12 mouse cellular contexts compared by ENCODE assay signal in the genomic region with DNA sequence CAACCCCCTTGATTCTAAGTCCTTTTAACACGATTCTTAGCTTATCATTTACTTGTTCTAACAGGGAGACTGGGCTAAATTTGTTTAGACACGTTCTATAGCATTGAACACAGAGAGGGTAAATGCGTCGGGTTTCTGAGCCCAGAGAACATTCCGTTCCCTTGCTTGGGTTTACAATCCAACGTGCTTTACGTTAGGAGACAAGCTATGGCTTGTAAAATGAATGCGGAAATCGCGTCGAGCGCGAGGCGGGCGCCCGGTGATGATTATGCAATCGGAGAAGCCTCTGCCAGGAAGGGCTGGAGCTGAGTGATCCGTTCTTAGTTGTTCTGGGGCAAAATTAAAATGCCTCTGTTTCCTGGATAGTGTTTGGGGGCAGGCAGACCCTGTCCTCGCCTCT. TPM values are rescaled to one million over a fixed set of nuclear protein-coding genes. Genes with fewer than 3 reads are reported as not detected.
A peak's percentile ranks its signal among the peaks of the same experiment; 100 is the strongest.
DNase-seq lines count a peak whose midpoint lies in the region; ATAC-seq and TF ChIP-seq lines count a peak whose summit lies in the region.
"Had no signal": no experiment of that assay in that cellular context is flagged by ENCODE, and none has a peak within 500 bp of the region (broad histone marks: within the 10 kb centered on the region; RNA-seq: fewer than 3 reads in every experiment).

No protein-coding gene starts in this region.

- no peaks in the 10 kb centered on the region for H3K27me3 ChIP-seq in liver, adult 2 months (ENCODE audit: control insufficient read depth, insufficient read depth, low read length)
- no peaks in the 10 kb centered on the region; the same call in 1 of the 2 replicates for H3K27me3 ChIP-seq in liver, embryonic 12.5 days (replicated peaks)
- H3K27me3 ChIP-seq in embryonic facial prominence, embryonic 14.5 days (replicated peaks; ENCODE audit: control insufficient read depth, insufficient read depth, low read length), result no peaks in the 10 kb centered on the region
- H3K27me3 ChIP-seq in liver, embryonic 16.5 days (ENCODE audit: control insufficient read depth, insufficient read depth, low read depth, low read length), result no peaks in the 10 kb centered on the region
- H3K27me3 ChIP-seq in stomach, embryonic 15.5 days (replicated peaks), result no peaks in the 10 kb centered on the region
- H3K27me3 ChIP-seq: midbrain, embryonic 15.5 days had no signal

- intact Hi-C loops in left cerebral cortex, postnatal 10 days (cut with DNase I), result no loop called here

- TF ChIP-seq CTCF in liver, adult 2 months (IDR thresholded peaks at IDR 0.05; ENCODE audit: low read depth, low read length), result no peak

- no peak overlapping the region for H3K4me3 ChIP-seq in liver, adult 2 months (ENCODE audit: insufficient read depth, low read depth, low read length)
- no peak overlapping the region for H3K4me3 ChIP-seq in liver, embryonic 12.5 days
- H3K4me3 ChIP-seq in embryonic facial prominence, embryonic 14.5 days (ENCODE audit: low read depth, low read length), result no peak overlapping the region
- no peak overlapping the region for H3K4me3 ChIP-seq in liver, embryonic 16.5 days (ENCODE audit: low read depth, low read length)
- H3K4me3 ChIP-seq in stomach, embryonic 15.5 days (replicated peaks), result no peak overlapping the region
- H3K4me3 ChIP-seq: forebrain, embryonic 12.5 days; left cerebral cortex, adult 2 months; midbrain, embryonic 15.5 days had no signal

- TF ChIP-seq POLR2A in liver, adult 2 months (IDR thresholded peaks at IDR 0.05; ENCODE audit: extremely low read depth, insufficient read depth, low read length), result no peak

- 24% methylated on average over 19 of the region's 19 CpGs for WGBS in liver, adult 2 months
- 63% methylated on average over 19 of the region's 19 CpGs for WGBS in liver, embryonic 12.5 days (ENCODE audit: insufficient replicate concordance)
- 56% methylated on average over 19 of the region's 19 CpGs for WGBS in embryonic facial prominence, embryonic 14.5 days
- WGBS in liver, embryonic 16.5 days (ENCODE audit: insufficient replicate concordance), result 47% methylated on average over 19 of the region's 19 CpGs
- WGBS in stomach, embryonic 15.5 days, result 62% methylated on average over 19 of the region's 19 CpGs

- no peak for ATAC-seq in liver, embryonic 12.5 days
- ATAC-seq in embryonic facial prominence, embryonic 14.5 days (ENCODE audit: low read depth), result peak; percentile 83
- ATAC-seq in liver, embryonic 16.5 days (ENCODE audit: low read depth), result peak; percentile 30
- no peak for ATAC-seq in stomach, embryonic 15.5 days (ENCODE audit: insufficient read depth, low FRiP score, low read depth)
- ATAC-seq: midbrain, embryonic 15.5 days had no signal

- peak overlapping the region; percentile 59 for H3K9ac ChIP-seq in liver, adult 2 months (ENCODE audit: low read depth, low read length)
- no peak overlapping the region for H3K9ac ChIP-seq in liver, embryonic 12.5 days
- H3K9ac ChIP-seq in embryonic facial prominence, embryonic 14.5 days (ENCODE audit: low read depth, low read length), result no peak overlapping the region
- no peak overlapping the region for H3K9ac ChIP-seq in liver, embryonic 16.5 days (ENCODE audit: low read depth, low read length)
- H3K9ac ChIP-seq in stomach, embryonic 15.5 days, result no peak overlapping the region
- H3K9ac ChIP-seq: forebrain, embryonic 12.5 days; midbrain, embryonic 15.5 days had no signal

- peaks cover 7% of the 10 kb centered on the region; the same call in 1 of the 2 replicates for H3K4me1 ChIP-seq in liver, adult 2 months (ENCODE audit: control insufficient read depth, insufficient read depth, low read length)
- H3K4me1 ChIP-seq in liver, embryonic 12.5 days, result no peaks in the 10 kb centered on the region
- no peaks in the 10 kb centered on the region for H3K4me1 ChIP-seq in embryonic facial prominence, embryonic 14.5 days (ENCODE audit: control insufficient read depth, insufficient read depth, low read length)
- H3K4me1 ChIP-seq in liver, embryonic 16.5 days (ENCODE audit: control insufficient read depth, low read depth, low read length), result no peaks in the 10 kb centered on the region
- no peaks in the 10 kb centered on the region for H3K4me1 ChIP-seq in stomach, embryonic 15.5 days
- H3K4me1 ChIP-seq: forebrain, embryonic 12.5 days; midbrain, embryonic 15.5 days had no signal

- H3K27ac ChIP-seq in liver, adult 2 months (replicated peaks; ENCODE audit: insufficient read depth, low read depth, low read length), result no peak overlapping the region; the same call in 1 of the 2 replicates
- no peak overlapping the region for H3K27ac ChIP-seq in liver, embryonic 12.5 days
- peak overlapping the region; percentile 72 for H3K27ac ChIP-seq in embryonic facial prominence, embryonic 14.5 days (replicated peaks; ENCODE audit: low read depth, low read length)
- no peak overlapping the region for H3K27ac ChIP-seq in liver, embryonic 16.5 days (ENCODE audit: low read length)
- H3K27ac ChIP-seq in stomach, embryonic 15.5 days, result peak overlapping the region; percentile 74
- H3K27ac ChIP-seq: forebrain, embryonic 12.5 days; left cerebral cortex, adult 2 months; midbrain, embryonic 15.5 days had no signal

- no peaks in the 10 kb centered on the region for H3K79me2 ChIP-seq in liver, adult 2 months (ENCODE audit: control insufficient read depth, insufficient read depth, low read length)

- no peak overlapping the region for H3K4me2 ChIP-seq in liver, embryonic 12.5 days
- H3K4me2 ChIP-seq in embryonic facial prominence, embryonic 14.5 days (ENCODE audit: low read depth, low read length), result no peak overlapping the region
- H3K4me2 ChIP-seq in liver, embryonic 16.5 days (ENCODE audit: low read depth, low read length), result no peak overlapping the region
- no peak overlapping the region for H3K4me2 ChIP-seq in stomach, embryonic 15.5 days
- H3K4me2 ChIP-seq: forebrain, embryonic 12.5 days; heart, embryonic 11.5 days; midbrain, embryonic 15.5 days had no signal

- DNase-seq in liver, adult 2 months (ENCODE audit: extremely low read depth, low read depth, low spot score), result peak; percentile 64
- DNase-seq in embryonic facial prominence, embryonic 14.5 days (ENCODE audit: low spot score), result peak; percentile 90
- no peak for DNase-seq in right cerebral cortex, postnatal 14 days
- no peak for DNase-seq in left cerebral cortex, postnatal 10 days (ENCODE audit: extremely low spot score in 1 of 2, low spot score in 2 of 2)
- no peak for DNase-seq in heart, postnatal 4 days

- peaks cover 7% of the 10 kb centered on the region for H3K9me3 ChIP-seq in liver, embryonic 12.5 days (replicated peaks)
- peaks cover 10% of the 10 kb centered on the region; the same call in 1 of the 2 replicates for H3K9me3 ChIP-seq in embryonic facial prominence, embryonic 14.5 days (ENCODE audit: control insufficient read depth, low read length)
- no peaks in the 10 kb centered on the region for H3K9me3 ChIP-seq in liver, embryonic 16.5 days (replicated peaks; ENCODE audit: control insufficient read depth, low read length)
- H3K9me3 ChIP-seq in stomach, embryonic 15.5 days, result no peaks in the 10 kb centered on the region
- H3K9me3 ChIP-seq: midbrain, embryonic 15.5 days had no signal

- no peaks in the 10 kb centered on the region for H3K36me3 ChIP-seq in liver, adult 2 months (ENCODE audit: control insufficient read depth, insufficient read depth, low read length)
- no peaks in the 10 kb centered on the region for H3K36me3 ChIP-seq in liver, embryonic 12.5 days
- no peaks in the 10 kb centered on the region for H3K36me3 ChIP-seq in embryonic facial prominence, embryonic 14.5 days (ENCODE audit: control insufficient read depth, insufficient read depth, low read length)
- H3K36me3 ChIP-seq in liver, embryonic 16.5 days (ENCODE audit: control insufficient read depth, insufficient read depth), result no peaks in the 10 kb centered on the region
- no peaks in the 10 kb centered on the region for H3K36me3 ChIP-seq in stomach, embryonic 15.5 days
- H3K36me3 ChIP-seq: forebrain, embryonic 12.5 days; midbrain, embryonic 15.5 days had no signal

RNA-seq across cellular contexts. Expression of a gene that starts 42.4 kb away (rescaled TPM):
- total RNA-seq in liver, adult 2 months (2014; rRNA removed), result 10.7 and 15.4 TPM in 2 replicates
- 14.6 TPM in 2 replicates for polyA plus RNA-seq in liver, adult 2 months (2012; rRNA removed)
- 18.6 and 19.7 TPM in 2 replicates for polyA plus RNA-seq in liver, embryonic 12.5 days (2016; fragmentation: Nextera tagmentation; extraction: Ambion mirVana)
- 55.7 and 56.8 TPM in 2 replicates for polyA plus RNA-seq in embryonic facial prominence, embryonic 14.5 days (2014; fragmentation: Nextera tagmentation; extraction: Ambion mirVana)
- 13.6 and 15.8 TPM in 2 replicates for polyA plus RNA-seq in liver, embryonic 16.5 days (2015; fragmentation: Nextera tagmentation; extraction: Ambion mirVana)
- 59.2 and 60.1 TPM in 2 replicates for polyA plus RNA-seq in stomach, embryonic 15.5 days (2015; fragmentation: Nextera tagmentation; extraction: Ambion mirVana)
- 10 to 100 TPM; 45.4 to 49.2 TPM for total RNA-seq in left cerebral cortex, postnatal 10 days (2021)
- 100 to 1,000 TPM; 106 to 110 TPM for total RNA-seq in heart, postnatal 4 days (2021)

Comparison
In these comparisons a context has a peak if more than half of its experiments do, and no peak if none do; other contexts are left out.
1. ATAC-seq: peak in embryonic facial prominence, embryonic 14.5 days (single experiment) and liver, embryonic 16.5 days (single experiment); none in liver, embryonic 12.5 days (single experiment) and stomach, embryonic 15.5 days (single experiment).
2. DNase-seq: peak in liver, adult 2 months (single experiment) and embryonic facial prominence, embryonic 14.5 days (single experiment); none in right cerebral cortex, postnatal 14 days (single experiment), left cerebral cortex, postnatal 10 days (0 of 2) and heart, postnatal 4 days (single experiment).
3. H3K27ac ChIP-seq: peak in embryonic facial prominence, embryonic 14.5 days (single experiment) and stomach, embryonic 15.5 days (single experiment); none in liver, adult 2 months (single experiment), liver, embryonic 12.5 days (single experiment) and liver, embryonic 16.5 days (single experiment).